Mouse (Mus musculus) embryonic facial prominence, embryonic 12.5 days (tissue): Measurements from ENCODE around the gene Fbxo40. TPM values are rescaled to one million over a fixed set of nuclear protein-coding genes. Genes with fewer than 3 reads are reported as not detected.

Experiments used
- polyA plus RNA-seq: library from polyadenylated mRNA; unstranded; fragments of >200 nt; fragmentation: Nextera tagmentation; extraction: Ambion mirVana; gene quantifications from 2 replicates; pipeline ENCODE4 v1.2.1, GENCODE M21; 2016

The Fbxo40 gene
- polyA plus RNA-seq, 1 experiment from 2014 or later = 0.12 TPM

Other genes starting within 250 kb of the Fbxo40 start
- gene Slc15a2, start 205.5 kb downstream of the Fbxo40 start, polyA plus RNA-seq = 4.8 and 5.0 TPM in 2 replicates
- gene Iqcb1, start 162.1 kb downstream of the Fbxo40 start, polyA plus RNA-seq = 66.1 and 66.2 TPM in 2 replicates
- 1.7 and 1.8 TPM in 2 replicates for gene Eaf2, start 115.5 kb downstream of the Fbxo40 start, polyA plus RNA-seq
- gene Golgb1, start 115.3 kb downstream of the Fbxo40 start, polyA plus RNA-seq = 94.0 and 105 TPM in 2 replicates
- gene Hcls1, start 55.5 kb downstream of the Fbxo40 start, polyA plus RNA-seq = 3.4 TPM in 2 replicates
- gene Polq, start 21.3 kb upstream of the Fbxo40 start, polyA plus RNA-seq = 10.2 and 11.7 TPM in 2 replicates